Mouse (Mus musculus) layer of hippocampus, adult 2 months (tissue): ENCODE results near the gene Ube4b. TPM values are rescaled to one million over a fixed set of nuclear protein-coding genes. Genes with fewer than 3 reads are reported as not detected.

Experiments used
- DNase-seq, 2 experiments: peaks; one replicate each; pipeline ENCODE4 v3.0.0; 2022; ENCODE audit warnings: low spot score in 2 of 2
- H3K27ac ChIP-seq: fragments of 200-600 bp; 2 replicates; pipeline ENCODE4 v1.8.1; 2022
- H3K4me3 ChIP-seq: fragments of 200-600 bp; 2 replicates; pipeline ENCODE4 v1.8.1; 2022; ENCODE audit warnings: mild to moderate bottlenecking
- CTCF ChIP-seq: fragments of 200-600 bp; conservative IDR thresholded peaks from 2 replicates; pipeline ENCODE4 v1.8.1; 2022; ENCODE audit warnings: antibody characterized with exemption, mild to moderate bottlenecking, moderate library complexity
- total RNA-seq, 2 experiments: library from RNA; stranded (reverse); gene quantifications; 2 replicates each; pipeline ENCODE4 v1.2.3; 2021

The Ube4b gene
- total RNA-seq, 2 experiments from 2014 or later = 105 to 107 TPM

DNA sequence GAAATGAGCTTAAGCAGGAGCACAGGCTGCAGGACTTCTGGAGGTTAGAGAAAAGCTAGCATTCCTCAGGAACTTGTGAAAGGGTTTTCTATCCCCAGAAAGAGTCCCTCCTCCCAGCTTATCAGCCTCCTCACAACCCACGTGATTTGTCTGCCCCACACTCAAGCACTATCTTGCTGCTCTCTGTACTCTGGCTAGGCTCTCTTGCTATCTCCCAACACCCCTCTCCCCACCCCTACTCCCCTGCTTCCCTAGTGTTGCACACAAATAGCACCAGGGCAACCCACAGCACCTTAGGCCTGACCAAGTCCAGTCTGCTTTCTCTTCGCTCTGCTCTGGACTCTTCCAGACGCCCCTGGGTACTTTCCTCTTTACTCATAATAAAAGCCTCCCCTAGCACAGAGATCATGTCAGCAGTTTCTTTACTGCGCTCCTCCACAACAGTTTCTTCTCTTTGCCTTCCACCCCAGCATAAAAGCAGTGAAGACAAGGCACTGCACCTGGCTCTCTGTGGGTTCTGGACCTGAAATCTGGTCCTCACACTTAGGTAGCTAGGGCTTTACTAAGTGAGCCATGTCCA, 27.1 kb downstream of the Ube4b start:
- peak overlapping the region; percentile 3; the same call in 1 of the 2 replicates for H3K27ac ChIP-seq
- DNase-seq = no peak
- H3K4me3 ChIP-seq = no peak overlapping the region
- no peak for TF ChIP-seq CTCF

DNA sequence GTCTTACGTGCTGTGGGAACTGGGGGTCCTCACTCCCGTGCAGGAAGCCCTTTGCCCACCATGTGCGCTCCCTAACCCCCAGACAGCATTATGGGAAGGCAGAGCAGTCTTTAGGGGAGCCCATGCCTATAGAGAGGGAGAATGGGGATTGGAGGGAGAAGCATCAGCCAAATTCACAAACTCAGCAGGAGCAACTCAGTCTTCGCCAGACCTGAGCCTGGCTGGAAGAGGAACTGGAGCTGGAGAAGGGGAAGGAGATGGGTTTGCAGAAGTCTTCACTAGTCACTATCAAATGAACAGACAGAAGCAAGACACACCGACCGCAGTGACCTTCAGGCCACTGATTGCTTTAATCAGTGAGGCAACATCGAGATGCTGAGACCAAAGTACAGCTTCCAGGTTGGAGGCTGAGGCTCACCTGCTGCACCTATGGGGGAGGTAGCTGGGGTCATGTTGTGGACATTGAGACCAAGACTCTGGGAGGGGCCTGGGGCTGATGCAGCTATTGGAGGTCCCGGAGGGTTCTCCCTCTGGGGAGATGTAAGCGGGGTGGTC, 28.3 kb downstream of the Ube4b start:
- TF ChIP-seq CTCF = no peak
- no peak for DNase-seq
- 0 out of 2 replicates have a peak overlapping the region, but pooled peaks have one; percentile 20 for H3K27ac ChIP-seq
- H3K4me3 ChIP-seq = no peak overlapping the region

DNA sequence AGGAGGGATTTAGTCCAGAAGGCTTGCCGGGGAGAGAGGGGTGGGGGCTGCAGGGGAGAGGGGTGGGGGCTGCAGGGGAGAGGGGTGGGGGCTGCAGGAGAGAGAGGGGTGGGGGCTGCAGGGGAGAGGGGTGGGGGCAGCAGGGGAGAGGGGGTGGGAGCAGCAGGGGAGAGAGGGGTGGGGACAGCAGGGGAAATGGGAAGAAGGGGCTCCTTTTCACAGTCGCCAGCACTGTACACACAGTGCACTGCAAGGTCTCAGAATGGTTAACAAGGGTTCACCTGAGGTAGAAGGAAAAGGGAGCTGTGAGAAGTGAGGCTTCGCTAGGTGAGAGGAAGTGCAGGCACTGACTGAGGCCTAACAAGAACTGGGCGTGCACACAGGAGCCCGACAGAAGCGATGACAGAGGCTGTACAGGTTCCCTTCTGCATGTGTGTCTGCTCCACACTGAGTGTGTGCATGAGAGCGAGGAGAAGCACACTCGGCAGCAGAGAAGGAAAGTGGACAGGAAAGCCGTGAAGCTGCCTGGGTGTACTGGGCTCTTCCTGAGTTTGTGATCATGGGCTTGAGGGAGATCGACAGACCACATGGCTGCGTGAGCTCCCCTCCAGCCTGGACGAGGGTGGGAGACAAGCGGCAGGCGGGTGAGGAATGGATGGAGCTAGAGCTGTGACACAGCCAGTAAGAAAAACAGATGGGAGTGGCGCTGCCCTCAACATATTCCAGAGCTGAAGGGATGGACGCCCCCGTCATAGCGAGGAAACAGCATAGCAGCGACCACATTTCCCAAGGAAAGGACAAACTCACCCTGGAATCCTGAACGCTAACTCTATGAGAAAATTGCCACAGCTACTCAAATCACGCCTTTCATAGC, 29.9 kb downstream of the Ube4b start:
- peak overlapping the region; percentile 78 for H3K27ac ChIP-seq
- no peak for TF ChIP-seq CTCF
- no peak for DNase-seq
- H3K4me3 ChIP-seq = no peak overlapping the region

DNA sequence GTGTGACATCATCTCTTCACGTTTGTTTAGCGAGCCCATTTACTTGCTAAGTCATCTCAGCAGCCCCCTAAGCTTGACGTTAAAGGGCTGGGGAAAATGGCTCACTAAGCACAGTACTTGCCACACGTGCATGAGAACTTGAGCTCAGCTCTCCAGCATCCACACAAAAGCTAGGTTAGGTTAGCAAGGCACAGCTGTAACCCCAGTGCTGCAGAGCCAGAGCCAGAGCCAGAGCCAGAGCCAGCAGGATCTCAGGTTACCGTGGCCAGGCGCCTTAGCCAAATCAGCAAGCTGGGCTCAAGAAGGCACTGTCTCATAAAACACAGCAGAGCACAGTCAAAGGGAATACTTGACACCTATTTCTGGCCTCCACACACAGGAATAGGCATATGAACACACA, 31.0 kb downstream of the Ube4b start:
- Histone ChIP-seq H3K4me3 (no peak overlapping the region), H3K27ac (peak overlapping the region; percentile 46; the same call in 1 of the 2 replicates)
- TF ChIP-seq CTCF = no peak
- no peak for DNase-seq

DNA sequence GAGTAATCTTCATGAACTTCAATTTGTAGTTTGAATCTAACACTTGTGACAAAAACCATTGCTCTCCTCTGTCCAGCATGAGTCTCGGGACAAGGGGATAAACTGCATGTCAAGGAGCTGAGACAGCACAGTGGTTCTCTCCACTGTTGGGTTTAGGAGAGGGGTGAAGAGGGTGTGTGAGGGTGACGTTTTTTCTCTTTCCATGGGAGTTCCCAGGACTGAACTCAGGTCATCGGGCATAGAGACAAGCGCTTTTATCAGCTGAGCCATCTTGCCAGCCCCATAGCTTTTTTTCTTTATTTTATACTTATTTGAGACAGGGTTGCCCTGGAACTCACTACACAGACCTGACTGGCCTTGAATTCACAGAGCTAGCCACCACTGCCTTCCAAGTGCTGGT, 32.3 kb downstream of the Ube4b start:
- no peak for DNase-seq
- TF ChIP-seq CTCF = no peak
- Histone ChIP-seq H3K4me3 (no peak overlapping the region), H3K27ac (no peak overlapping the region)

DNA sequence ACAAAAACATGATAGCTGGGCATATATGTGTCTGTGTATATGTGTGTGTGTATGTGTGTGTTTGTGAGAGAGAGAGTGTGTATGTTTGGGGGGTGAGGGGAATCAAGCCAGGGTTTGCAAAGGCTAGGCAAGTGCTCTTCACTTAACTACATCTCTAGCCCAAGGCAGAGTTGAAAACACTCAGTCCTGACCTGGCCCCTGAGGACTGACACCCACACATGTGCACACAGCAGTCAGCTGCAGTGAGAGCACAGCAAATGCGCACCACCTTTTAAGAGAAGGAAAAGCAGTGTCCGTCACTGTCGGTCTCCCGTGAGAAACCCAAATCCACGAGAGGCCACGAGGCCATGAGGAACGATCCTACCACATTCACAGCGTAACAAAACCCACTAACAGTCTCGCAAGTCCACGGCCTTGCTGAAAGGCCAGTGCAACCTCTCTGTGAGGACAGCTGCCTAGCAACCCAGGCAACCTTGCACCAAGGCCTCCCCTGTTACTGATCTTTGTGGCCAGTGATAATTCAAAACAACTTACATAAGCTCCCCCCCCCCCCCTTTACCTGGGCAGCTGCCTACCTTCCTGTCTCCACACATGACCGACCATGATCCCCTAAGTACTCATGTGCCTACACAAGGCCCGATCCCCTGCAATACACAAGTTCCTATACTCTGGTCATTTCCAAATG, 33.1 kb downstream of the Ube4b start:
- TF ChIP-seq CTCF = no peak
- Histone ChIP-seq H3K4me3 (no peak overlapping the region), H3K27ac (no peak overlapping the region)
- DNase-seq = no peak

DNA sequence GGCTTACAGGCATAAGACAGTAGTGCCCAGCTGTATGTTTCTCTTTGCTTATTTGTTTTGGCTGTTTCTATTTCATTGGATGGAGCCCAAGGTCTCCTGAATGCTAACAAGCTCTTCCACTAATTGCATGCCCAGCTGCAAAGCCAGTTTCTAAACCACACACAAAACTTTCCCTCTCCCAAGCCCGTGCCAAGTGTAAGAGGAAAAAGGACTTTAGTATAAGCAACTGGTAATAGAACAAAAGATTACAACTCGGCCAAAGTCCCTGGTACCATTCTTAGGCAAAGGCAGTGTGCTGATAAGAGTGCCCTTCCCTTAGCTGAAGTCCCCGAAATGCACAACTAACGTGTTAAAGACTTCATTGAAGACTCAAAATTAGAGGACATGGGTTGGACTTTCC, 34.2 kb downstream of the Ube4b start:
- no peak for TF ChIP-seq CTCF
- peak overlapping the region; percentile 44; the same call in 1 of the 2 replicates for H3K27ac ChIP-seq
- no peak overlapping the region for H3K4me3 ChIP-seq
- DNase-seq = no peak

DNA sequence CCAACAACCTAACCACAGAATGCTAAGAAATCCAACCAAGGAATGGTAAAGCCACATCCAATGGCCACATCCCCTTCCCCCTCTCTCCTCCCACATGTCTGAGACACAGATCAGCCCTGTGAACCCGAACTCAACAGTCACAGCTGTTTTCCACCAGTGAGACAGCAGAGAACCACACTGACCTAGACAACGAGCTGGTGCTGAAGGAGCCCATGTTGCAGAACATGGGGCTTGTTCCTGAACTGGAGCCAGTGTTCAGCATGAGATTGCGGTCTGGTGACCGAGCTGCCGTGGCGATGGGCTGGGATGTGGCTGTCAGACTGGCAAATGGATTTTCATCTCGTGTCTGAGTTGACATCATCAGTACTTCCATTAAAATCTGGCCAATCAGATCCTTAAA, 45.5 kb downstream of the Ube4b start:
- no peak overlapping the region for H3K4me3 ChIP-seq
- no peak for TF ChIP-seq CTCF
- H3K27ac ChIP-seq = no peak overlapping the region
- DNase-seq = no peak

DNA sequence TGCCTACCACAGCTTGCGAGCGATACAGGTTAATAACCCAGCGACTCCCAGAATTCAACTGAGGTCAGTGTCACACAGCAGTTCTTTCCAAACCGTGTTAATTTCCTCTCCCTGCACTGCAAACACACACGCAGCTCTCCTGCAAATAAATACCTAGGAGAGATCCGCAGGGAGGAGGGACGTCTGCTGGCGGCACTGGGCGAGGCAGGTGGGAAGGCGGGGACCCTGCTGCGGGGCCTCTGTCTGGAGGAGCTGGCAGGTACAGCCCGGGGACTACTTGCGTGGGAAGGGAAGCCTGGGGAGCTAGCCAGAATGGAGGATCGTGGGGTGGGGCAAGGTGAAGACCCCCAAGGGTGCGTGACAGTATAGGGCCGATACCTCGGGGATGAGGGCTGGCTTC, 46.7 kb downstream of the Ube4b start:
- no peak for DNase-seq
- TF ChIP-seq CTCF = no peak
- H3K4me3 ChIP-seq = no peak overlapping the region
- no peak overlapping the region for H3K27ac ChIP-seq

DNA sequence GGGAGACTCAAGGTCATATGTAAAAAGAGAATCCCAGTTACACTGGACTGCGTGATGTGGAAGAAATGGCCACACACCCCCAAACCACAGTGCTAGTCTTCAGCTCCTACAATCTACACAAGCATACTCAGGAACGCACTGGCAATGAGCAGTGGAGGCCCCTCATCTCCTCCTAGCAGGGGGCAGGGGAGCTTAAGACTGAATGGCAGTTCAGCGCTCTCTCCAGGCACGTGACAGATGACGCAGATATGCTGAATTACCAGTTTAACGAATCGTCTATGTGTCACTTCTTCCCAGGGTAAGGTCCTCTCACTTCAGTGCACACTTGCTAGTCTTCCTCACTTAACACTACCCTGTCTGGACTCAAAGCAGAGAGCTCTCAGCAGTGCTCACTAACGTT, 47.7 kb downstream of the Ube4b start:
- TF ChIP-seq CTCF = no peak
- H3K27ac ChIP-seq = peak overlapping the region; percentile 58
- no peak overlapping the region for H3K4me3 ChIP-seq
- no peak for DNase-seq

DNA sequence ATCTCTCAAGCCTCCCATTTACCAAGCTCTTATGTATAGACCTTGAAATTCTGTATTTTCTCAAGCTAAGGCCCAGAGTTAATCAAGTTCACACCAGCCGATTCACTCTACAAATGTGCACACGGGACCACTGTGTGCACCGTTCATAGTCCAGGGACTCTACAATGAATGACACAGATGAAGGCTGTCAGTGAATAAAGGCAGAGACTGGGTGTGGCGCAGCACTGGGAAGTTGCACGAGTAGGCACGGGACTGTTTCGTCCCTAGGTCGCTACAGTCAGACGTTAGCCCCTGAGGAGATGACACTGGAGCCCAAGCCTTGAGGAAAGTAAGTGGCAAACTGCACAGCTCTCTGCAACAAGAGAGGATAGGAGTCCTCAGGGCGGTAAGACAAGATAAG, 50.5 kb downstream of the Ube4b start:
- Histone ChIP-seq H3K27ac (no peak overlapping the region), H3K4me3 (no peak overlapping the region)
- DNase-seq = no peak
- no peak for TF ChIP-seq CTCF

DNA sequence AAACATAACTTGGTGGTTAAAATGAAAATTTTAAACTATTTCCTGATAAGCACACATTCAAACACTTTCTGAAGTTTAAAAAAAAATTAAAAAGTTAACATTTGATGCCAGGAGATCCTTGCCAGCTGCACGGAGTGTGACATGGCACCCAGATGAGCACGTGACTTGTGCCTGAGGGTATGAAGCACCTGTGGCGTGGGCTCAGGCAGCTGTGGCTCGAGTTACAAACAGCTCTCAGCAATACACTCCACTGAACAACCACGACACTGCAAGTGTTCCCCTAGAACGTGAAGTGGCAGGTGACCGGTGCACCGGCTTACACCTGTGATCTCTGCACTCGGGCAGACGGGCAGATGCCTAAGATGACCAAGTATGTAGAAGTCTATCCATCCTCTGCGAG, 51.9 kb downstream of the Ube4b start:
- Histone ChIP-seq H3K27ac (no peak overlapping the region), H3K4me3 (no peak overlapping the region)
- no peak for TF ChIP-seq CTCF
- DNase-seq = no peak

DNA sequence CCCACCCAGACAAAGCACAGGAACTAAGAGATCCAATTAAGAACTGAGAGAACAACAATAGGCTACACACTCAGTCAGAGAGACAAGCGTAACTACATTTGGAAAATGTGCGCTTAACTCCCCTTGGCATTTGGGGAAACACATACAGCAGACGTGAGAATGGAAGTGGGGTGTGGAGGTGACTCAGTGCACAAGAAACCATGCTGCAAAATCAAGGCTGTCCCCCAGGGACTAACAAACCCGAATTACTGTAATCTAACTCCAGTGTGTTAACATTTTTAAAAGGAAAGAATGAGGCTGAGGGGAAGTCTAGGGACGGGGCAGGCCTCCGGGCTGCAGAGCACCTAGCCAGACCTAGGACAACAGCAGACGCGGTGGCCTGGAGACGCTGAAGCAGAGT, 52.6 kb downstream of the Ube4b start:
- no peak for DNase-seq
- no peak for TF ChIP-seq CTCF
- H3K27ac ChIP-seq = 0 out of 2 replicates have a peak overlapping the region, but pooled peaks have one; percentile 14
- H3K4me3 ChIP-seq = no peak overlapping the region
